Mouse (Mus musculus) hindbrain, embryonic 14.5 days (tissue): ENCODE measurements around the gene Wsb2. TPM values are rescaled to one million over a fixed set of nuclear protein-coding genes. Genes with fewer than 3 reads are reported as not detected.
"Not testable (repeated sequence)": the region's sequence is repeated elsewhere in the genome, so short reads cannot be mapped to it uniquely, and the experiment has no call there.

Experiments used
- ATAC-seq: fragments of 200-750 bp; cut with Nextera tagmentation; 2 replicates; pipeline ENCODE4 v1.8.0; 2017; ENCODE audit warnings: moderate number of reproducible peaks, mild to moderate bottlenecking, moderate TSS enrichment, moderate library complexity; ENCODE audit not compliant: low FRiP score
- DNase-seq: peaks from one replicate; pipeline ENCODE4 v3.0.0-alpha.2; 2015; ENCODE audit warnings: low spot score
- H3K27ac ChIP-seq: fragments of 300-500 bp; sonication (generic); 2 replicates; pipeline ENCODE4 v1.5.1; 2014; ENCODE audit warnings: mild to moderate bottlenecking, moderate library complexity
- H3K27me3 ChIP-seq: fragments of 300-500 bp; sonication (generic); 2 replicates; pipeline ENCODE4 v1.6.1; 2014; ENCODE audit warnings: mild to moderate bottlenecking, low read length, mixed read lengths; ENCODE audit not compliant: control insufficient read depth, insufficient read depth
- H3K36me3 ChIP-seq: fragments of 300-500 bp; sonication (generic); replicated peaks from 2 replicates; pipeline ENCODE4 v1.6.1; 2014; ENCODE audit not compliant: control insufficient read depth, insufficient read depth
- H3K4me1 ChIP-seq: fragments of 300-500 bp; sonication (generic); replicated peaks from 2 replicates; pipeline ENCODE4 v1.6.1; 2014; ENCODE audit warnings: antibody characterized with exemption, low read length, mixed read lengths; ENCODE audit not compliant: control insufficient read depth, insufficient read depth
- H3K4me2 ChIP-seq: fragments of 300-500 bp; sonication (generic); replicated peaks from 2 replicates; pipeline ENCODE4 v1.6.1; 2014; ENCODE audit warnings: mild to moderate bottlenecking, moderate library complexity
- H3K4me3 ChIP-seq: fragments of 300-500 bp; sonication (generic); replicated peaks from 2 replicates; pipeline ENCODE4 v1.5.1; 2014; ENCODE audit warnings: mild to moderate bottlenecking, low read length
- H3K9ac ChIP-seq: fragments of 300-500 bp; sonication (generic); 2 replicates; pipeline ENCODE4 v1.6.1; 2014
- H3K9me3 ChIP-seq: fragments of 300-500 bp; sonication (generic); 2 replicates; pipeline ENCODE4 v1.6.1; 2016; ENCODE audit warnings: low read length; ENCODE audit not compliant: control insufficient read depth
- WGBS: fragments of 180-500 bp; shearing (Covaris S2); extraction: QIAGEN DNeasy Blood & Tissue Kit; methylation state at CpG from one replicate; pipeline ENCODE4 v1.1.7; 2014; 5-methylcytosine and 5-hydroxymethylcytosine counted together
- polyA plus RNA-seq: library from polyadenylated mRNA; unstranded; fragments of >200 nt; fragmentation: Nextera tagmentation; extraction: Ambion mirVana; gene quantifications from 2 replicates; pipeline ENCODE4 v1.2.1, GENCODE M21; 2014

The Wsb2 gene
- polyA plus RNA-seq, 1 experiment from 2014 or later: 292 TPM

DNA sequence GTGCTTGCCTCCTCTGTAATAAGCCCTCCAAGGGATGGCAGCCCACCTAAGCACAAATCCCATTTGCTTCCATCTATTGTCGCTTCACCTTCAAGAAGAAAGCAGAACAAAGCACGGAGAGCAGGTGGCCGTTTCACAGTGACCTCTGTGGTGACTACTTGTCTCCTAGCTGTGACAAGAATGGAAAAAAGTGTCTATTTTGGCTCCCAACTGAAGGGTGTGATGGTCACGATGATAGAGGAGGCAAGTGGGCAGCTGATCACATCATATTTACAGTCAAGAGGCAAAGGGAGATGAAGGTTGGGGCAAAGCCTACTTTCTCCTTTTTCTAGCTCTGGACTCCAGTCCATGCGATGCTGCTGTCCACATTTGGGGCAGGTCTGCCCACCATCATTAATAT is 38.7 kb downstream of the Wsb2 start:
- H3K27me3 ChIP-seq: no peaks in the 10 kb centered on the region
- H3K36me3 ChIP-seq: no peaks in the 10 kb centered on the region
- H3K9ac ChIP-seq: no peak overlapping the region
- ATAC-seq (no peak), DNase-seq (no peak)
- H3K27ac ChIP-seq: no peak overlapping the region
- no peaks in the 10 kb centered on the region for H3K9me3 ChIP-seq
- 86% methylated on average over 5 of the region's 5 CpGs for WGBS
- H3K4me1 ChIP-seq: no peaks in the 10 kb centered on the region
- no peak overlapping the region for H3K4me2 ChIP-seq
- H3K4me3 ChIP-seq: no peak overlapping the region

- H3K9ac ChIP-seq: no peak overlapping the region
- DNase-seq (no peak), ATAC-seq (no peak)
- WGBS: 47% methylated on average over 6 of the region's 6 CpGs
- no peaks in the 10 kb centered on the region for H3K36me3 ChIP-seq
- H3K4me2 ChIP-seq: no peak overlapping the region
- no peaks in the 10 kb centered on the region for H3K4me1 ChIP-seq
- H3K27me3 ChIP-seq: no peaks in the 10 kb centered on the region
- H3K4me3 ChIP-seq: no peak overlapping the region
- H3K9me3 ChIP-seq: no peaks in the 10 kb centered on the region
- H3K27ac ChIP-seq: no peak overlapping the region
These were observed 39.5 kb downstream of the Wsb2 start for GRCm38 (mm10) chr5:117396596-117397014.

GRCm38 (mm10) chr5:117397371-117397770 is 40.3 kb downstream of the Wsb2 start:
- Histone ChIP-seq H3K9ac (no peak overlapping the region), H3K36me3 (no peaks in the 10 kb centered on the region), H3K27me3 (no peaks in the 10 kb centered on the region), H3K4me2 (no peak overlapping the region), H3K4me3 (no peak overlapping the region), H3K4me1 (no peaks in the 10 kb centered on the region), H3K27ac (no peak overlapping the region), H3K9me3 (no peaks in the 10 kb centered on the region)
- no peak for ATAC-seq
- WGBS: 82% methylated on average over 6 of the region's 6 CpGs
- no peak for DNase-seq

DNA sequence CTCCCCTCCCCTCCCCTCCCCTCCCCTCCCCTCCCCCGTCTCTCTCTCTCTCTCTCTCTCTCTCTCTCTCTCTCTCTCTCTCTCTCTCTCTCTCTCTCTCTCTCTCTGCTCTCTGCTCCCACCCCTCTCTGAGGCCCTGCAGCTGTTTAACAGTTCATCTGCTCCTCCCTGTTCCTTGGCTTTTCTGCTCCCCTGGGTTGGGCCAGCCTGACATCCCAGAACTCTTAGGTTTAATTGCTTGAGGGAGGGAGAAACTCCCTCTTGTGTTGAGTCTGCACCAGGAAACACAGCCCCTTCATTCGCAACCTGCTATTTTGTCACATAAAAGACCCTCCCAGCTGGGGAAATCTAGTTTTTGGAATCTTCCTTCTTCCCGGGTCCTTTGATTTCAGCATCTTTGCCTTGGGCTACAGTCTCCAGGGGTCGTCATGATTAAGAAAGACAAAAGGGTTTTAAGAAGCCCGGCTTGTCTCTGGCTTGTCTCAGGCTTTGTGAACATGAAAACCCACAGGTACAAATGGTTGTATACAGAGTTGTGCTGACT is 41.0 kb downstream of the Wsb2 start:
- no peaks in the 10 kb centered on the region for H3K36me3 ChIP-seq
- H3K4me3 ChIP-seq: no peak overlapping the region
- no peaks in the 10 kb centered on the region for H3K4me1 ChIP-seq
- WGBS: 30% methylated on average over 4 of the region's 5 CpGs
- H3K27me3 ChIP-seq: no peaks in the 10 kb centered on the region
- no peaks in the 10 kb centered on the region for H3K9me3 ChIP-seq
- DNase-seq (peak; percentile 24), ATAC-seq (no peak)
- no peak overlapping the region for H3K9ac ChIP-seq
- no peak overlapping the region for H3K4me2 ChIP-seq
- H3K27ac ChIP-seq: no peak overlapping the region

DNA sequence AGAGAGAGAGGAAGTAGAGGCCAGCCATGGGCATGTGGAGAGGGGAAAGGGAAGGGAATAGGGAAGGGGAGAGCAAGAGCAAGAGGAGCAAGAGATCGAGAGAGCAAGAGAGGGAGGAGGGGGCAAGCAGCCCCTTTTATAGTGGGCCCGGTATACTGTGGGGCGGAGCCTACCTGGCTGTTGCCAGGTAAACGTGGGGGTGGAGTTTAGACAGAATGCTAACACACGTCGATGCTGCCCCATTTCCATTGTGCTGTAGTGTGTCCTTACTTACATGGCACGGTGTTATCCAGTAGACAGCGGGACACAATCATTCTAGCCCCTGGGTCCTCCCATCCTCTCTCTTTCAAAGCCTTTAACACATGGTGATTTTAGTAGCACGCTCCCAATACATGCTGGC is 42.2 kb downstream of the Wsb2 start:
- H3K9ac ChIP-seq: no peak overlapping the region
- WGBS: 82% methylated on average over 9 of the region's 9 CpGs

DNA sequence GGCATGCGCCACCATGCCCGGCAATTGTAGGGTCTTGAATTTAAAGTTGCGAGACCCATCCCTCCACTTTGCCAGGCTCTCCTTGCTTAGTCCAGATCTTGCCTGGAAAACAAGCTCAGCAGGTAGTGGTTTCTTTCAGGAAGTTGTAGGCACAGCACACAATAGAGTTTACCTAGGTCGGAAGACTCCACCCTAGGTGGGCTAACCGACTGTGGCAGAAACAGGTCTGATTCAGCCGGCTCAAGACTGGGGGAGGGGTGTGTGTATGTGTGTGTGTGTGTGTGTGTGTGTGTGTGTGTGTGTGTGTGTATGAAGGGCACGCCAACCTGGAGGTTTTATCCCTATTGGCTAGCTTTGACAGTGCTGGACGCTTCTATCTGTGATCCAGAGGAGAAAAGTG is 46.5 kb downstream of the Wsb2 start:
- H3K27me3 ChIP-seq: no peaks in the 10 kb centered on the region
- no peak overlapping the region for H3K9ac ChIP-seq
- 90% methylated on average over 8 of the region's 8 CpGs for WGBS
- H3K4me1 ChIP-seq: no peaks in the 10 kb centered on the region
- no peak overlapping the region for H3K4me3 ChIP-seq
- no peak for DNase-seq
- no peaks in the 10 kb centered on the region for H3K36me3 ChIP-seq
- H3K27ac ChIP-seq: no peak overlapping the region
- H3K9me3 ChIP-seq: no peaks in the 10 kb centered on the region
- no peak overlapping the region for H3K4me2 ChIP-seq
- no peak for ATAC-seq

More for the DNA sequence above, 42.2 kb downstream of the Wsb2 start:
- no peaks in the 10 kb centered on the region for H3K9me3 ChIP-seq
- no peak overlapping the region for H3K27ac ChIP-seq
- no peak for ATAC-seq
- no peak overlapping the region for H3K4me3 ChIP-seq
- H3K4me1 ChIP-seq: no peaks in the 10 kb centered on the region
- DNase-seq: no peak
- no peaks in the 10 kb centered on the region for H3K36me3 ChIP-seq
- no peaks in the 10 kb centered on the region for H3K27me3 ChIP-seq
- no peak overlapping the region for H3K4me2 ChIP-seq

- DNase-seq, H3K4me3 ChIP-seq, ATAC-seq, H3K27ac ChIP-seq, H3K4me2 ChIP-seq, H3K9ac ChIP-seq, H3K27me3 ChIP-seq, H3K9me3 ChIP-seq, H3K4me1 ChIP-seq, H3K36me3 ChIP-seq: not testable (repeated sequence)
- WGBS: 95% methylated on average over 2 of the region's 2 CpGs
These were observed 47.6 kb downstream of the Wsb2 start for GRCm38 (mm10) chr5:117404671-117405070.

DNA sequence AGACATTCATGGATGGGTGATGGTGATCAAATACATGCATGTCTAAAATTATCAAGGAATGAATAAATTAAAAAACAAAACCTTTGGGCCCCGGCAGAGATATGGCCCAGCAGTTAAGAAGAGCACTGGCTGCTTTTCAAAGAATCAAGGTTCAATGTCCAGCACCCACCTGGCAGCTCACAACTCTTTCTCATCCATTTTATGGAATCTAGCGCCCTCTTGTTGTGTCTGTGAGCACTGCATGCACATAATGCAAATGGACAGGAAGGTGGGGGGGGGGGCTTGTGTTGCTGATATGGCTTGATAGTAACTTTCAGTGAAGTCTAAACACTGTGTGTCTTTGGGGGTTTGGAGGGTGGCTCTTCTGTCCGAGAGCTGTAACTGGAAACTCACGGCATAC is 51.1 kb downstream of the Wsb2 start:
- no peak overlapping the region for H3K4me3 ChIP-seq
- H3K9ac ChIP-seq: no peak overlapping the region
- no peak for ATAC-seq
- no peaks in the 10 kb centered on the region for H3K9me3 ChIP-seq
- H3K4me1 ChIP-seq: no peaks in the 10 kb centered on the region
- WGBS: 69% methylated on average over 4 of the region's 4 CpGs
- H3K27ac ChIP-seq: no peak overlapping the region
- H3K36me3 ChIP-seq: no peaks in the 10 kb centered on the region
- no peak overlapping the region for H3K4me2 ChIP-seq
- no peaks in the 10 kb centered on the region for H3K27me3 ChIP-seq
- no peak for DNase-seq

GRCm38 (mm10) chr5:117409369-117409768 is 52.3 kb downstream of the Wsb2 start:
- Histone ChIP-seq H3K9ac (no peak overlapping the region), H3K36me3 (no peaks in the 10 kb centered on the region), H3K27me3 (no peaks in the 10 kb centered on the region), H3K27ac (no peak overlapping the region), H3K4me2 (no peak overlapping the region), H3K4me3 (no peak overlapping the region), H3K4me1 (no peaks in the 10 kb centered on the region), H3K9me3 (no peaks in the 10 kb centered on the region)
- no peak for DNase-seq
- no peak for ATAC-seq
- 76% methylated on average over 6 of the region's 6 CpGs for WGBS
